In genomic region chr5:11983452-11983851, GRCm38 (mm10) we compare ENCODE assay signal across 28 mouse cellular contexts.
"Had no signal": no experiment of that assay in that cellular context is flagged by ENCODE, and none has a peak within 500 bp of the region (broad histone marks: within the 10 kb centered on the region; RNA-seq: fewer than 3 reads in every experiment).

No protein-coding gene starts in this region.

- DNase-seq: cerebellum, adult 8-10 months; cerebellum, adult 9-10 months; cerebellum, adult 9-11 months; cerebellum, postnatal 10 days; cerebellum, postnatal 14 days; cerebellum, postnatal 25 days; cerebellum, postnatal 36 days; embryo, embryonic 11 days; forebrain, postnatal 0 days; gastrocnemius, adult 2 months; gastrocnemius, postnatal 10 days; gastrocnemius, postnatal 14 days; gastrocnemius, postnatal 25 days; gastrocnemius, postnatal 36 days; heart, adult 11 months; heart, adult 18-20 months; heart, adult 2 months had no signal

- H3K4me3 ChIP-seq: embryonic facial prominence, embryonic 10.5 days; embryonic facial prominence, embryonic 12.5 days; embryonic facial prominence, embryonic 13.5 days; embryonic facial prominence, embryonic 15.5 days; erythroblast, embryonic 14.5 days; forebrain, embryonic 10.5 days; forebrain, embryonic 12.5 days; forebrain, embryonic 13.5 days; forebrain, embryonic 15.5 days; gastrocnemius, adult 2 months; heart, adult 2 months had no signal

- H3K9me3 ChIP-seq: embryonic facial prominence, embryonic 10.5 days; embryonic facial prominence, embryonic 12.5 days; embryonic facial prominence, embryonic 13.5 days; embryonic facial prominence, embryonic 15.5 days; forebrain, embryonic 10.5 days; forebrain, embryonic 12.5 days; forebrain, embryonic 13.5 days; forebrain, embryonic 15.5 days had no signal

- H3K4me2 ChIP-seq: embryonic facial prominence, embryonic 12.5 days; embryonic facial prominence, embryonic 13.5 days; embryonic facial prominence, embryonic 15.5 days; forebrain, embryonic 12.5 days; forebrain, embryonic 13.5 days; forebrain, embryonic 15.5 days had no signal

- H3K4me1 ChIP-seq: embryonic facial prominence, embryonic 10.5 days; embryonic facial prominence, embryonic 12.5 days; embryonic facial prominence, embryonic 13.5 days; embryonic facial prominence, embryonic 15.5 days; forebrain, embryonic 10.5 days; forebrain, embryonic 12.5 days; forebrain, embryonic 13.5 days; forebrain, embryonic 15.5 days had no signal

- H3K36me3 ChIP-seq: embryonic facial prominence, embryonic 10.5 days; embryonic facial prominence, embryonic 12.5 days; embryonic facial prominence, embryonic 13.5 days; embryonic facial prominence, embryonic 15.5 days; forebrain, embryonic 10.5 days; forebrain, embryonic 12.5 days; forebrain, embryonic 15.5 days had no signal

- H3K9ac ChIP-seq: embryonic facial prominence, embryonic 12.5 days; embryonic facial prominence, embryonic 13.5 days; embryonic facial prominence, embryonic 15.5 days; forebrain, embryonic 12.5 days; forebrain, embryonic 13.5 days; forebrain, embryonic 15.5 days; forebrain, postnatal 0 days had no signal

- H3K27me3 ChIP-seq: embryonic facial prominence, embryonic 12.5 days; embryonic facial prominence, embryonic 13.5 days; embryonic facial prominence, embryonic 15.5 days; forebrain, embryonic 12.5 days; forebrain, embryonic 13.5 days; forebrain, embryonic 15.5 days had no signal

- H3K27ac ChIP-seq: embryonic facial prominence, embryonic 10.5 days; embryonic facial prominence, embryonic 12.5 days; embryonic facial prominence, embryonic 13.5 days; embryonic facial prominence, embryonic 15.5 days; forebrain, embryonic 10.5 days; forebrain, embryonic 12.5 days; forebrain, embryonic 13.5 days; forebrain, embryonic 15.5 days; gastrocnemius, adult 2 months; heart, adult 2 months had no signal

- ATAC-seq: forebrain, embryonic 13.5 days; forebrain, embryonic 14.5 days; forebrain, embryonic 15.5 days; forebrain, embryonic 16.5 days; forebrain, postnatal 0 days had no signal
